Mouse (Mus musculus) hindbrain, embryonic 16.5 days (tissue): Measurements from ENCODE around the gene Rps16. TPM values are rescaled to one million over a fixed set of nuclear protein-coding genes. Genes with fewer than 3 reads are reported as not detected.

ENCODE experiments used
- polyA plus RNA-seq: library from polyadenylated mRNA; unstranded; fragments of >200 nt; fragmentation: Nextera tagmentation; extraction: Ambion mirVana; gene quantifications from 2 replicates; pipeline ENCODE4 v1.2.1, GENCODE M21; 2015

Gene Rps16
- polyA plus RNA-seq, 1 experiment from 2014 or later: 440 TPM

Other genes with a start within 250 kb of the Rps16 start
- gene 9530053A07Rik, start 221.2 kb upstream of the Rps16 start, polyA plus RNA-seq: 0.10 and 0.13 TPM in 2 replicates
- 57.1 and 66.1 TPM in 2 replicates for gene Fbl, start 180.9 kb upstream of the Rps16 start, polyA plus RNA-seq
- 8.1 and 9.9 TPM in 2 replicates for gene Dyrk1b, start 171.2 kb upstream of the Rps16 start, polyA plus RNA-seq
- gene Eid2, start 82.8 kb upstream of the Rps16 start, polyA plus RNA-seq: 2.9 and 3.7 TPM in 2 replicates
- gene Eid2b, start 72.9 kb upstream of the Rps16 start, polyA plus RNA-seq: 33.5 and 36.3 TPM in 2 replicates
- 1.7 and 3.1 TPM in 2 replicates for gene Selenov, start 59.5 kb upstream of the Rps16 start, polyA plus RNA-seq
- gene Dll3, start 48.4 kb upstream of the Rps16 start, polyA plus RNA-seq: 18.6 and 19.2 TPM in 2 replicates
- gene Timm50, start 38.6 kb upstream of the Rps16 start, polyA plus RNA-seq: 131 and 142 TPM in 2 replicates
- 94.9 and 112 TPM in 2 replicates for gene Supt5, start 11.9 kb upstream of the Rps16 start, polyA plus RNA-seq
- gene Plekhg2, start 21.9 kb downstream of the Rps16 start, polyA plus RNA-seq: 18.8 and 26.7 TPM in 2 replicates
- gene Zfp36, start 29.6 kb downstream of the Rps16 start, polyA plus RNA-seq: 3.9 and 4.0 TPM in 2 replicates
- gene Med29, start 42.1 kb downstream of the Rps16 start, polyA plus RNA-seq: 42.7 and 47.2 TPM in 2 replicates
- 89.9 and 102 TPM in 2 replicates for gene Paf1, start 42.3 kb downstream of the Rps16 start, polyA plus RNA-seq
- gene Gmfg, start 86.8 kb downstream of the Rps16 start, polyA plus RNA-seq: 2.5 and 3.8 TPM in 2 replicates
- gene Lrfn1, start 101.3 kb downstream of the Rps16 start, polyA plus RNA-seq: 15.1 and 17.3 TPM in 2 replicates
- gene Ifnl2, start 159.8 kb downstream of the Rps16 start, polyA plus RNA-seq: not detected in 2 replicates
- gene Ifnl3, start 172.2 kb downstream of the Rps16 start, polyA plus RNA-seq: not detected in 2 replicates
- not detected in 2 replicates for gene Sycn, start 190.2 kb downstream of the Rps16 start, polyA plus RNA-seq
- gene Nccrp1, start 196.6 kb downstream of the Rps16 start, polyA plus RNA-seq: 0.14 TPM in 1 of 2 replicates, not detected in the other
- 11.1 and 23.4 TPM in 2 replicates for gene Samd4b, start 247.5 kb downstream of the Rps16 start, polyA plus RNA-seq
- 18.2 and 21.5 TPM in 2 replicates for gene Pak4, start 247.5 kb downstream of the Rps16 start, polyA plus RNA-seq